16 mouse cellular contexts compared by ENCODE assay signal in the genomic region with DNA sequence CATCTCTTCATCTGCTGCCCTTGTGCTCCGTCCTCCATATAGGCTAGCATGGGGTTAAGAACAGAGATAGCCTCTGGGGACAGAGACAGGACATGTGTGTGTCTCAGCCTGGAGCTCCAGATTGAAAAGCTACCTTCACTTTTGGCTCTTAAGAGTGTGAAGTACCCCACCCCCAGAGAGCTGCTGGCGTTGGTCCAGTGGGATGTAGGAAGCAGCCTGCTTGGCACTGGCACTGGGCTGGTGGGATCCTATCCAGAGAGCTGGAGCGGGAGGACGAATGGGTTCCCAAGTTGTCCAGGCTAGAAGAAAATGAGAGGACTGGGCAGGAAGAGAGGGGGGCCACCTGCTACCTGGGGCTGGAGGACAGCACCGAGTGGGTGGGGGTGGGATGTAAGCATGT. TPM values are rescaled to one million over a fixed set of nuclear protein-coding genes. Genes with fewer than 3 reads are reported as not detected.
DNase-seq lines count a peak whose midpoint lies in the region; ATAC-seq and TF ChIP-seq lines count a peak whose summit lies in the region.
"Had no signal": no experiment of that assay in that cellular context is flagged by ENCODE, and none has a peak within 500 bp of the region (broad histone marks: within the 10 kb centered on the region; RNA-seq: fewer than 3 reads in every experiment).

No protein-coding gene starts in this region.

- H3K36me3 ChIP-seq in lung, embryonic 14.5 days (ENCODE audit: insufficient read depth): no peaks in the 10 kb centered on the region
- H3K36me3 ChIP-seq: hindbrain, embryonic 10.5 days had no signal

- H3K9me3 ChIP-seq in lung, embryonic 14.5 days (ENCODE audit: low read depth, low read length): no peaks in the 10 kb centered on the region
- H3K9me3 ChIP-seq: hindbrain, embryonic 10.5 days had no signal

- TF ChIP-seq CTCF in lung, embryonic 14.5 days (IDR thresholded peaks at IDR 0.05; ENCODE audit: low read depth): no peak

- no peak overlapping the region for H3K27ac ChIP-seq in lung, embryonic 14.5 days (ENCODE audit: low read depth)
- H3K27ac ChIP-seq: gastrocnemius, adult 2 months; hindbrain, embryonic 10.5 days had no signal

- WGBS in lung, embryonic 14.5 days: 73% methylated on average over 5 of the region's 5 CpGs

- no peaks in the 10 kb centered on the region for H3K27me3 ChIP-seq in lung, embryonic 14.5 days (ENCODE audit: insufficient read depth, low read length)

- no peak overlapping the region for H3K4me2 ChIP-seq in lung, embryonic 14.5 days

- H3K4me3 ChIP-seq in lung, embryonic 14.5 days (ENCODE audit: low read depth, low read length): no peak overlapping the region
- H3K4me3 ChIP-seq: gastrocnemius, adult 2 months; hindbrain, embryonic 10.5 days had no signal

- intact Hi-C loops in heart, postnatal 14 days (cut with DNase I): no loop called here
- intact Hi-C loops in left cerebral cortex, postnatal 4 days (cut with DNase I): no loop called here

- no peaks in the 10 kb centered on the region for H3K4me1 ChIP-seq in lung, embryonic 14.5 days (ENCODE audit: insufficient read depth)

- DNase-seq in heart, postnatal 4 days: peak; percentile 42
- DNase-seq in heart, postnatal 14 days: no peak
- peak; percentile 29 for DNase-seq in lung, embryonic 14.5 days
- DNase-seq in lung, postnatal 36 days: no peak
- peak; percentile 65 to 79 for DNase-seq in cerebellum, postnatal 25 days
- peak; percentile 92 for DNase-seq in left cerebral cortex, postnatal 4 days
- DNase-seq: gastrocnemius, adult 2 months; kidney, adult 18-20 months; lung, adult 18-20 months had no signal

- H3K9ac ChIP-seq in lung, embryonic 14.5 days: no peak overlapping the region

- ATAC-seq in lung, embryonic 14.5 days (ENCODE audit: insufficient read depth): no peak
- ATAC-seq in megakaryocyte, adult 5-6 weeks (ENCODE audit: poor library complexity, severe bottlenecking): no peak

RNA-seq across cellular contexts. Expression of gene AL607142.1, which starts 46.4 kb away (rescaled TPM):
- not detected for total RNA-seq in heart, postnatal 4 days (2021)
- not detected for total RNA-seq in heart, postnatal 14 days (2021)
- not detected in 2 replicates for polyA plus RNA-seq in lung, embryonic 14.5 days (2014; fragmentation: Nextera tagmentation; extraction: Ambion mirVana)
- not detected for total RNA-seq in left cerebral cortex, postnatal 4 days (2021)
- total RNA-seq in megakaryocyte, adult 5-6 weeks (2015): not detected in 2 replicates
- total RNA-seq in megakaryocyte, adult 5-6 weeks (2017): not detected in 2 replicates
- total RNA-seq: adrenal gland, adult 18-20 months; gastrocnemius, adult 2 months had no signal
- polyA plus RNA-seq: embryonic facial prominence, embryonic 14.5 days; hindbrain, embryonic 10.5 days; limb, embryonic 11.5 days; neural tube, embryonic 11.5 days; stomach, embryonic 16.5 days had no signal

Comparison
In these comparisons a context has a peak if more than half of its experiments do, and no peak if none do; other contexts are left out.
1. DNase-seq: peak in heart, postnatal 4 days (single experiment), lung, embryonic 14.5 days (single experiment), cerebellum, postnatal 25 days (2 of 2) and left cerebral cortex, postnatal 4 days (single experiment); none in heart, postnatal 14 days (0 of 2) and lung, postnatal 36 days (single experiment).